Mouse (Mus musculus) C2C12 (cell line): ENCODE measurements around the gene Plk5.

Experiments used
- CEBPB ChIP-seq: IDR thresholded peaks from one replicate; pipeline ENCODE4 v1.6.1; 2011; ENCODE audit warnings: low read depth, mild to moderate bottlenecking, control low read depth, moderate library complexity
- CTCF ChIP-seq: IDR thresholded peaks from one replicate; pipeline ENCODE4 v1.5.1; 2011; ENCODE audit not compliant: control insufficient read depth, insufficient read depth, insufficient read length
- MAX ChIP-seq: IDR thresholded peaks from one replicate; pipeline ENCODE4 v1.6.1; 2011; ENCODE audit warnings: mild to moderate bottlenecking, control low read depth
- MYOD1 ChIP-seq: IDR thresholded peaks from one replicate; pipeline ENCODE4 v1.6.1; 2011; ENCODE audit warnings: low read depth; ENCODE audit not compliant: control insufficient read depth, insufficient read length
- MYOG ChIP-seq: IDR thresholded peaks from one replicate; pipeline ENCODE4 v1.6.1; 2011; ENCODE audit not compliant: control insufficient read depth, insufficient read length; ENCODE audit errors: extremely low read depth
- USF1 ChIP-seq: IDR thresholded peaks from one replicate; pipeline ENCODE4 v1.6.1; 2011; ENCODE audit warnings: low read depth, mild to moderate bottlenecking, control low read depth, moderate library complexity

DNA sequence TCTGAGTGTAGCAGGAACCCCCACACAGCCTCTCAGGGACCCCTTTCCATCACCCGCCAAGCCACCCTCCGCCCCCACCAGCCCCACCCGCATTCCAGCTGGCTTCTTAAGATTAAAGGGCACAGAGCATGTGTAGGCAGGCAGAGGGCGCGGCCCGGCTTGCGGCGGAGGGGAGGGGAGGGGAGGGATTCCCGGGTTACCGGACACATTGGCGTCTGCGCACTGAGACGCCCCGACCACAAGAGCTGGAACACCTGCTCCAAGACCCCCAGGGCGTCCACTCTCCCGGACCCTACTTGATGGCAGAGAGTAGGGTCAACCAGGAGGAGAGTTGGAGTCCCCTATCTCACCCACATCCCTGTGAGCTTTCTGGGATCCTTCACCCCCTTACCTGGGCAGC, 11.1 kb upstream of the Plk5 start:
- TF ChIP-seq MYOG: no peak
- no peak for TF ChIP-seq CTCF
- no peak for TF ChIP-seq MAX
- TF ChIP-seq CEBPB: no peak
- no peak for TF ChIP-seq MYOD1
- no peak for TF ChIP-seq USF1
